Mouse (Mus musculus): ENCODE measurements at regions not wholly inside any gene's neighbourhood (a gene's known extent, or its start where the extent isn't known, plus 50 kb on each side); places are given as distances from the start of the nearest gene placed in this dataset.

GRCm38 (mm10) chr1:99237214-99237613, 535.4 kb upstream of the Cntnap5b start:
- no peak for DNase-seq (ENCODE audit: low spot score in 2 of 2)

- DNase-seq (ENCODE audit: low spot score in 2 of 2), result peak; percentile 6 to 62
These were observed 487.0 kb upstream of the Cntnap5b start for GRCm38 (mm10) chr1:99285612-99286011.

DNA sequence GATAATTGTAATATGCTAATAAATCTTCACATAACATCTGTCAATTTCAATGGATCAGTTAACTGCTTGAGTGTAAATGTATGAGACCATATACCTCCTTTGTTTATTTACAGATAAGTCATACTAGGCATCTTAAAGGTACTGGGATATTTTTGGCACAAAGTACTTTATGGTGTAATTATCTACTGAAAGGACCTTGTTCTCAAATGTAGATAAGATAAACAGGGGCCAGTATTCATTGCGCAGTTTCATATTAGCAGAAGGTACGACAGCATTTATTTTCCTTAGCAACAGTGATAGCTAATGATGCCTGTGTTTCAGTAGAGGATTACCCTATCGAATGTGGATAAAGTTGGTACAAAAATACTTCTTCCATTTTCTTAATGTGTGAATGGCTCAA, 484.7 kb upstream of the Cntnap5b start:
- DNase-seq (ENCODE audit: low spot score in 2 of 2), result no peak

DNA sequence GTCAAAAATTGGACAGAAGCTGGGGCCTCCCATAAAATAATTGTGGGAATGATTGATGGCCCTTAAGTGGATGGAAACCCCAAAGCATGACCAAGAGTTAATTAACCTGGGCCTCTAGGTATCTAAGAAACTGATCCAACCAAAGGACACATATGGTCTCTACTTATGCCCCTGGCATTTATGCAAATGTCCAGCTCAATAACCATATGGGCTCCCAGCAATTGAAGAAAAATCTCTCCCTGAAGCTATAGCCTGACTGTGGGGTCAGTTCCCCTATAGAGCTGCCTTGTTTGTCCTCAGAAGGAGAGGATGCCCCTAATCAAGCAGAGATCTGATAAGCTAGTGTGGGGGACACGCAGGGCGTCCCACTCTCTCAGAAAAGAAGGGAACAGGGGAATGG, 473.4 kb upstream of the Cntnap5b start:
- DNase-seq (ENCODE audit: low spot score in 2 of 2), result no peak

GRCm38 (mm10) chr1:99317043-99317709, 455.4 kb upstream of the Cntnap5b start:
- no peak for DNase-seq (ENCODE audit: low spot score in 2 of 2)

- peak in 1 of 2 experiments; percentile 5 for DNase-seq (ENCODE audit: low spot score in 2 of 2)
These were observed 454.9 kb upstream of the Cntnap5b start for GRCm38 (mm10) chr1:99317710-99318066.

Data from layer of hippocampus, adult 18-20 months (tissue).